Mouse (Mus musculus): ENCODE measurements around the gene Megf6. TPM values are rescaled to one million over a fixed set of nuclear protein-coding genes. Genes with fewer than 3 reads are reported as not detected.
A peak's percentile ranks its signal among the peaks of the same experiment; 100 is the strongest.

Megf6 gene
- total and polyA plus RNA-seq, 3 experiments, result not detected

DNA sequence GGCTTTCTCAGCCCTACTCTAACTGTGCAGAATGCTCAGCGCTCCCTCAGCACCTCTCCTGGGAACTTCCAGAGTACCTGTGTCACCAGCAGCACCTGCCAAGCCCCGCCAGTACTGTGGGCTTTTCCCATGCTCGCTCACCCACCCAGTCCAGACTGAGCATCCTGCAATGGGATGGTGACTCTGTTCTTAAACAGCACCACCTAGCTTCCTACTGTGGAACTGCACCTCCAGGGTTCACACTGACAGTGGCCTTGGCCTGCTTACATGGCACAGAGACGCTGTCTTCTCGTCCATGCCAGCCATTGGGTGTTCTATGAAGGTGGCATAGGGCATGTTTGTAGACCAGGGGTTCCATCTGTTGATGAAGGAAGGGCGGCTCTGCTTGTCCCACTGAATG, 11.5 kb upstream of the Megf6 start:
- H3K4me1 ChIP-seq (ENCODE audit: control insufficient read depth in 1 of 2, insufficient read depth in 2 of 2), result peaks cover 13 to 38% of the 10 kb centered on the region in 2 experiments
- H3K4me3 ChIP-seq (replicated peaks in 1 of 3; ENCODE audit: low read depth in 2 of 3, low read length in 2 of 3, poor library complexity in 1 of 3), result peak overlapping the region in 2 of 3 experiments; percentile 9 to 70
- no peak for TF ChIP-seq ZC3H11A (IDR thresholded peaks at IDR 0.05; ENCODE audit: low read depth, low read length)
- no peak for TF ChIP-seq MAFK (IDR thresholded peaks at IDR 0.05; ENCODE audit: insufficient replicate concordance, low read length)
- no peak for TF ChIP-seq PAX5 (IDR thresholded peaks at IDR 0.05; ENCODE audit: low read length)
- TF ChIP-seq TCF12 (IDR thresholded peaks at IDR 0.05; ENCODE audit: low read depth, low read length), result peak; percentile 47; the same call in 1 of the 2 replicates
- no peak for TF ChIP-seq CHD1 (IDR thresholded peaks at IDR 0.05; ENCODE audit: low read depth, low read length)
- no peak for TF ChIP-seq CHD2 (IDR thresholded peaks at IDR 0.05; ENCODE audit: low read length)
- TF ChIP-seq ZMIZ1 (IDR thresholded peaks at IDR 0.05; ENCODE audit: low read depth, low read length), result no peak
- no peak for TF ChIP-seq ETS1 (conservative IDR thresholded peaks at IDR 0.05; ENCODE audit: low read depth, low read length)
- TF ChIP-seq RCOR1 (conservative IDR thresholded peaks at IDR 0.05; ENCODE audit: low read depth, low read length), result 0 out of 2 replicates have a peak, but pooled peaks have one; percentile 55
- no peak for TF ChIP-seq EP300 (IDR thresholded peaks at IDR 0.05; ENCODE audit: low read length)
- TF ChIP-seq ELF1 (IDR thresholded peaks at IDR 0.05; ENCODE audit: low read depth, low read length), result peak; percentile 14; the same call in 1 of the 2 replicates
- TF ChIP-seq CTCF (conservative IDR thresholded peaks at IDR 0.05 in 1 of 2, IDR thresholded peaks at IDR 0.05 in 1 of 2; ENCODE audit: low read depth in 2 of 2, low read length in 2 of 2), result peak; percentile 91 to 99
- peak; percentile 74 for TF ChIP-seq RAD21 (IDR thresholded peaks at IDR 0.05; ENCODE audit: low read depth, low read length)
- TF ChIP-seq MEF2A (IDR thresholded peaks at IDR 0.05; ENCODE audit: borderline replicate concordance, low read depth, low read length), result no peak
- no peak for TF ChIP-seq ZNF384 (IDR thresholded peaks at IDR 0.05; ENCODE audit: low read depth, low read length)
- 0 out of 2 replicates have a peak, but pooled peaks have one; percentile 23 for TF ChIP-seq MAX (IDR thresholded peaks at IDR 0.05; ENCODE audit: low read length)
- TF ChIP-seq ZKSCAN1 (IDR thresholded peaks at IDR 0.05; ENCODE audit: borderline replicate concordance, low read depth, low read length), result no peak
- peak; percentile 35; the same call in 1 of the 2 replicates for TF ChIP-seq IRF4 (IDR thresholded peaks at IDR 0.05; ENCODE audit: low read depth, low read length)
- TF ChIP-seq MYC (IDR thresholded peaks at IDR 0.05; ENCODE audit: low read depth, low read length), result 0 out of 2 replicates have a peak, but pooled peaks have one; percentile 44
- TF ChIP-seq TBP (conservative IDR thresholded peaks at IDR 0.05; ENCODE audit: low read depth, low read length), result no peak
- TF ChIP-seq SMC3 (IDR thresholded peaks at IDR 0.05; ENCODE audit: low read depth, low read length), result peak; percentile 83
- TF ChIP-seq GABPA (IDR thresholded peaks at IDR 0.05; ENCODE audit: insufficient replicate concordance, low read depth, low read length), result no peak
- TF ChIP-seq USF1 (IDR thresholded peaks at IDR 0.05; ENCODE audit: low read depth, low read length), result no peak
- no peak for TF ChIP-seq E2F4 (IDR thresholded peaks at IDR 0.05; ENCODE audit: insufficient replicate concordance, low read depth, low read length)
- no peak for TF ChIP-seq POLR2A (IDR thresholded peaks at IDR 0.05; ENCODE audit: low read depth, low read length)
- TF ChIP-seq MAZ (IDR thresholded peaks at IDR 0.05; ENCODE audit: low read depth, low read length), result 0 out of 2 replicates have a peak, but pooled peaks have one; percentile 18
- TF ChIP-seq JUND (conservative IDR thresholded peaks at IDR 0.05; ENCODE audit: low read depth, low read length), result no peak
- no peak for TF ChIP-seq KAT2A (IDR thresholded peaks at IDR 0.05; ENCODE audit: insufficient replicate concordance, low read length)
- no peak; the same call in 1 of the 2 replicates for TF ChIP-seq NELFE (IDR thresholded peaks at IDR 0.05; ENCODE audit: low read depth, low read length)
- no peak for TF ChIP-seq POLR2AphosphoS2 (IDR thresholded peaks at IDR 0.05; ENCODE audit: low read depth, low read length)
- no peak for TF ChIP-seq UBTF (IDR thresholded peaks at IDR 0.05; ENCODE audit: low read depth, low read length)
- 0 out of 2 replicates have a peak, but pooled peaks have one; percentile 35 for TF ChIP-seq BHLHE40 (IDR thresholded peaks at IDR 0.05; ENCODE audit: low read depth, low read length)
- TF ChIP-seq MXI1 (IDR thresholded peaks at IDR 0.05; ENCODE audit: low read depth, low read length), result no peak; the same call in 1 of the 2 replicates
- TF ChIP-seq NRF1 (IDR thresholded peaks at IDR 0.05; ENCODE audit: low read depth, low read length), result no peak
- TF ChIP-seq JUN (IDR thresholded peaks at IDR 0.05; ENCODE audit: insufficient read depth, low read depth, low read length), result no peak
- no peak for TF ChIP-seq HCFC1 (IDR thresholded peaks at IDR 0.05; ENCODE audit: low read depth, low read length)
- TF ChIP-seq USF2 (conservative IDR thresholded peaks at IDR 0.05; ENCODE audit: low read depth, low read length), result no peak
- no peak; the same call in 1 of the 2 replicates for TF ChIP-seq SIN3A (IDR thresholded peaks at IDR 0.05; ENCODE audit: low read length)
- peak overlapping the region; percentile 9; the same call in 1 of the 2 replicates for H3K27ac ChIP-seq (ENCODE audit: insufficient read depth, low read depth)
- H3K9me3 ChIP-seq (replicated peaks; ENCODE audit: low read length), result no peaks in the 10 kb centered on the region
- dilution Hi-C loops (cut with MboI; ENCODE audit: extremely low pct_ligation_motif_present, extremely low pct_unique_long_range_greater_than_20kb, low sequenced_read_pairs) (no loop called here), in situ Hi-C loops (cut with MboI; ENCODE audit: low pct_ligation_motif_present, low pct_unique_long_range_greater_than_20kb, low sequenced_read_pairs) (no loop called here)
- peak; percentile 88 for DNase-seq (ENCODE audit: extremely low read depth)
- no peak overlapping the region for H3K9ac ChIP-seq (ENCODE audit: insufficient read depth, low read depth)
- peak overlapping the region; percentile 62 for H3K4me2 ChIP-seq (ENCODE audit: insufficient read depth, low read depth, poor library complexity, severe bottlenecking)
- H3K79me2 ChIP-seq (replicated peaks; ENCODE audit: control insufficient read depth, extremely low read depth, insufficient read depth, poor library complexity, severe bottlenecking), result no peaks in the 10 kb centered on the region
- peaks cover 49 to 54% of the 10 kb centered on the region in 2 experiments for H3K36me3 ChIP-seq (replicated peaks in 1 of 2; ENCODE audit: control insufficient read depth in 1 of 2, insufficient read depth in 1 of 2, low read length in 1 of 2)
- H3K27me3 ChIP-seq (replicated peaks), result no peaks in the 10 kb centered on the region

All from CH12.LX (cell line).